Mouse (Mus musculus) adrenal gland, postnatal 14 days (tissue): ENCODE measurements at regions not wholly inside any gene's neighbourhood (a gene's known extent, or its start where the extent isn't known, plus 50 kb on each side); places are given as distances from the start of the nearest gene placed in this dataset.

Experiments
- DNase-seq: peaks from one replicate; pipeline ENCODE4 v3.0.0; 2021; ENCODE audit warnings: mixed read lengths

DNA sequence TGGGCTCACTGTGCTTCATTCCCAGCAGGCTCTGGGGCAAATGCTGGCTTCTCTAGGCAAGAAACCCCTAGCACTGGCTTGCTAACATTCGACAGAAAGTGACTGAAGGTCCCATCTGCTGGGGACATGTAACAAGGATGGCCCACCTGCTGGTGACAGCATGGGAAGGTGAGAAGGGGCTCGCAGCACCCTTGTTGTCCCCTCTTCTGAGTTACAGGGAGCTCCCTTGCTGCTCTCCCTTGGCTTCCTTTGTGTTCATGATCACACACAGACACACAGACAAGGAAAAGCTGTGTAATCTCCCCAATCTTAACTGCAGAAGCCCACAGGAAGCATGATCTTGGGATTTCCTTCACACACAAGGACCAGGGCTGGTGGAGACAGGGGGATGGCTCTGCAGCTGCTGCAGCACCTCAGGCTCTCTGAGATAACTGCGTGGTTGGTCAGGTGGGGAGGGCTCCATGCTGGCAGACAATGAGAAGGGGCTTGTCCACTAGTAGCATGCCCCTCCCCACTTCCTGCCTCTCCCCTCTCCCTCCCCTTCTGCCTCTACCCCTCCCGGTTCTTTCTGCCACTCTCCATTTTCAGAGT, 95.3 kb upstream of the Trpm1 start:
- no peak for DNase-seq

DNA sequence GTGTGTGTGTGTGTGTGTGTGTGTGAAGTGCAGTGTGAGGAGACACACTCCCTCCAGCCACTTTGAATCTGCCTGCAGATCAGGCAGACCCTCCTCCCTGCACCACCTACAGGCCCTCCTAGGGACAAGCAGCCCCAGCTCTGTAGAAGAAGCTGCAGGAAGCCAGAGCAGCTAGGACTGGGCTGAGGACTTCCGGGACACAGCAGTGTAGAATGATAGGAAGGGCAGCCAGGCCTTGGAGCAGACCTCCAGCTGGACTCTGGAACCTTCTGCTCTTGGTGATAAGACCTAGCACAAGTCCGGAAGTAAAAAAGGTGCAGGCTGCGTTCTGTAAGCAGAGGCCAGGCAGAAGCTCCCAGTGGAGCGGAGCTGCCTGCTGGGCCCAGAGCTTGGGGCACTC, 95.8 kb upstream of the Trpm1 start:
- peak; percentile 48 for DNase-seq

DNA sequence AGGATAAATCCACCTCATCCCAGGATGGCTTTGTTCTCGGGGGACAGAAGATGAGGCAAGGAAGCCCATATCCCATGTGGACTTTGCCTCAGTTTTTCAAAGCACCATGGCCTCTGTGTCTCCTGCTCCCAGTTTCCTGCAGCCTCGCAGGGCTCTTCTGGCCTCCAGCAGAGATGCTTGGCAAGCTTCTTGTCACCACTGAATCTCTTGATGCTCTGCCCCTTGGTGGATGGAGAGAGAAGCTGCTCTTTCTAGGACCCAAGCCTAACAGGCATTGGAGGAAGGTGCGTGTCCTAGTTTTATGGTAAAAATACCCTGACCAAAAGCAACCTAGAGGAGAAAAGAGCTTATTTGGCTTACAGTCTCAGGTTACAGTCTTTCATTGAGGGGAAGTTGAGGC, 97.1 kb upstream of the Trpm1 start:
- DNase-seq: no peak

DNA sequence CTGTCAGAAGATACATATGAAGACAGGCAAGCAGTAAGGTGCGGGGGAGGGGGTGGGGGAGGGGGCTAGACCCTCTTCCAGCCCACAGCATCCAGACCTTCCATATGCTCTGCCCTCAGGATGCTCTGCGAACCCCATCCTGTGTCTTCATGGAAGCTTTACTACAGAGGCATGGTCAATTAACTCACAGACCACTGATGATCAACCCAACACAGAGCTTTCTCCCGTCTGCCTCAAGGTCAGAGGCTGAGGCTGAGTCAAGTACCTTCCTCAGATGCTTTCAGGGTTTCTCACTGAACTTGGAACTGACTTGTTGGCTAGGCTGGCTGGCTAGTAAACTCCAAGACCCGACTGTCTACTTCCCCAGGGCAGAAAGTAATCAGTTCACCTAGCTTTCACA, 98.6 kb upstream of the Trpm1 start:
- no peak for DNase-seq

DNA sequence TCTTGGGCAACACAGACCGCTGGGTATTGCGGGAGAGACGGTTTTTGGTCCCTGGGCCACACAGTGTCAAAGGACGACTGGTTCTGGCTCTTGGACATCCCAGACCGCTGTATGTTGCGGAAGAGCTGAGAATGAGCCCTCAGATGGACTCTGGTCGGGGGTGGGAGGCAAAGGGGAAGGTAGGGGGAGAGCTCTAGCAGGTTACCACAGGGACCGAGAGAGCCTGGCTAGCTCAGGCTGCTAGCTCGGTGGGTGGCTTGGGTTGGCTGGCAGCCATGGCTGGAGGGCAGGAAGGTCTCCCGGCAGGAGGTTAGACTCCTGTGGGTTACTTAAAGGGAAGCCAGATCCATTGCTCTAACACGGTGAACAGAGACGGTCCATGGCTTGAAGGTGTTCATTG, 99.9 kb upstream of the Trpm1 start:
- no peak for DNase-seq

GRCm38 (mm10) chr7:64052400-64052799, 101.2 kb upstream of the Trpm1 start:
- peak; percentile 85 for DNase-seq

DNA sequence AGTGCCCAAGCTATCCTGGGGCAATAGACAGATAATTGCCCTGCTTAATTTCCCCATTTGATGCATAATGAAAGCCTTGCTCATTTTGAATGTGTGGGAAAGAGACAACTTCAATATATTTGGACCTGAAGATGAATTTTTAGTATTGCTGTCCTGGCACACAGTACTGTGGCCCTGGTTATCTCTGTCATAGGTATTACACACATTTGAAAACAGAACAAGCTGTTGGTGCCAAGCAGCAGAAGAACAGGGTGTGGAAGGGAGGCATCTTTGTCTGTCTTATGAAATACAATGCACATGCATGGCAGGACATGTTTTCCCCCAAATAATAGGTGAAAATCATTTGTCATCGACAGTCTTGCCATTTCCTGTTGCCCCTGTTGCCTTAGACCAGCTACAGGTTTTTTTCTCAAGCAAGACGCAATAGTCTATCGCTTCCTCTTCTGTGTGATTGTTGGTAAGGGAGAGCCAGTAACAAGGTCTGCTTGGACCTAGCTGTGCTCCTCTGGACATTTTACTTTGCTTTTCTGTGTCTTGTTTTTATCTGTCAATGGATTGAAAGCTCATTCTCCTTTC, 102.7 kb upstream of the Trpm1 start:
- DNase-seq: no peak

- DNase-seq: peak; percentile 79
These were observed 103.4 kb upstream of the Trpm1 start for GRCm38 (mm10) chr7:64050246-64050645.

DNA sequence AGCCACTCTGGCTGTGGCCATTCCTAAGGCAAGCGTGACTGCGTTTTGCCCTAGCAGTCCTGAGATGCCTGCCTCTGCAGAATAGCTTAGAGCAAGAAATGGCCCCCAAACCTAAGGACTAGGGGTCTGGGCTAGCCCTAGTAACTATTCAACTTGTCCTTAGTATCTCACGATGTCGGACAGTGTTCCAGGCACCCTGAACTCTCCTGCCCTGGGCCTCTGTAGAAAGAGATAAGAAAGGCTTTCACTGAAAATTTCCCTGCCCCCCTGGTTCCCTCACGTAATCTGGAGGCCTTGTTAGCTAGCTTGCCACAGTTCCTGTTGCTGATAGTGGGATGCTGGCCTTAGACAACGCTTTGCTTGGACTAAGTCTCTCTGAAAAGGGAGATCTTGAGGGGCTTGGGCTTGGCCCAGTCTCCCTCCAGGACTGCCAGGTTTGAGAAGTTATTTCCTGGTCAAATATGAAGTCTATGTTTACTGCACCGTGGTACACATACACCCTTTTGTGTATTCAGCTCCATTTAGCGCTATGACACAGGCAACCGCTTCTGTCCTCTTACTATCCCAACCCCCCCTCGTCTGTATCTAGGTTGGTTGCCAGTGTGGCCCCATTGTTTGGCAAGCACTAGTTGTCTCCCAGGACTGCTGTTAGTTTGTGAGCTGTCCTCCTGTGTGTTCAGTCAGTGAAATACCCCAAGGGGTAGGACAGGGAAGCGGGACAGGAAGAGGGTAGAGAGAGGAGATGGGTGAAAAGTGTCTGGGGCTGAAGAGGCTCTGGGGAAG, 104.3 kb upstream of the Trpm1 start:
- DNase-seq: peak; percentile 41

- DNase-seq: peak; percentile 90
These were observed 105.0 kb upstream of the Trpm1 start for GRCm38 (mm10) chr7:64048452-64049182.

DNA sequence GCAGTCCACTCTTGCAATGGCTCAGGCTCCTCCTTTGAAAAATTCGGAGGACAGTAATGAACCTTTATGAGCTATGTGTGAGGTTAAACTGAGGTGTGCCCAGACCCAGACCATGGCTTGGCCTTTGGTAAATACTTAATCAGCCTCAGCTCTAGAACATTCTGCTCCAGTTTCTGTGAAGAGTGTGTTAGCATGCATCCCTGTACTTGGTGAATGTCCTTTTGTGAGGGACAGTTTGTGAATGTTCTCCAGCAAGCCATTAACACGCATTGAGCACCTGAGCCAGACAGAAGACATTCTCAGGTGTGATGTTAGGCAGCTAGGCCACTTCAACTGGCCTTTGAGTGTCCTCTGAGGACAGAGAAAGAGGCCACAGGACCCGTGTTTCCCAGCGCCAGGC, 105.8 kb upstream of the Trpm1 start:
- DNase-seq: no peak

DNA sequence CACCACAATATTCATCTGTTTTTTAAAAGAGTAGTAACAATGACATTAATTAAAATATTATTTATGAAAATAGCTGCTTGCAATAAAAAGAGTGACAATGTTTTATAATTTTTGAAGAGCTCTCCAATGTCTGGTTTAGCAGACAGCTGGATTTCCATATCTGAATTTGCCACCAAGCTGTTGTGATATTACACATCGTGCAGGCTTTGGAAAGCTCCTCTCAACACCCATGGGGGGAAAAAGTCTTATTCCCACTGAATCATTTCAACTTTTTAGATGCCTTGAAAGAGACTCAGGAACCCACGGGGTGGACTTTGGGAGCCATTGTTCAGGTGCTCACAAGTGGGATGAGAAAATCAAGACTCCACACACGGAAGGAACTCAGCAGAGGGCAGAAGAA, 106.6 kb upstream of the Klf13 start:
- DNase-seq: no peak

- DNase-seq: no peak
These were observed 104.3 kb upstream of the Klf13 start for GRCm38 (mm10) chr7:64042978-64043377.

DNA sequence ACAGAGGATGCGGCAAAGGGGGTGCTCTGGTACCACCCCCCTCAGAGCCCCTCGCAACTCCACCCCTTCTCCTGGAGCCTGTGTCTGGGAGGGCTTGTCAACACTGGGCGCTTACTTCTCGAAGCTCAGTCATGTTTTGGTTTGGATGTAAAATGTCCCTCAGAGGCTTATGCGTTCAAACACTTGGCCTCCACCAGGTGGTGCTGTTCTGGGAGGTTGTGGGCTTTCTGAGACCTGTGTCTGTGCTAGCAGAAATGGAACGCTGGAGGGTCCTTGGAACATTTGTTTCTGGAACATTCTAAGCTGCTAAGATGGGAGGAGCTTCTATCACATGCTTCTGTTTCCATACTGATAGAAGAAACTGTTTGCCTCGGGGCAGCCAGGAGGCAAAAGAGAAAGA, 102.6 kb upstream of the Klf13 start:
- no peak for DNase-seq

DNA sequence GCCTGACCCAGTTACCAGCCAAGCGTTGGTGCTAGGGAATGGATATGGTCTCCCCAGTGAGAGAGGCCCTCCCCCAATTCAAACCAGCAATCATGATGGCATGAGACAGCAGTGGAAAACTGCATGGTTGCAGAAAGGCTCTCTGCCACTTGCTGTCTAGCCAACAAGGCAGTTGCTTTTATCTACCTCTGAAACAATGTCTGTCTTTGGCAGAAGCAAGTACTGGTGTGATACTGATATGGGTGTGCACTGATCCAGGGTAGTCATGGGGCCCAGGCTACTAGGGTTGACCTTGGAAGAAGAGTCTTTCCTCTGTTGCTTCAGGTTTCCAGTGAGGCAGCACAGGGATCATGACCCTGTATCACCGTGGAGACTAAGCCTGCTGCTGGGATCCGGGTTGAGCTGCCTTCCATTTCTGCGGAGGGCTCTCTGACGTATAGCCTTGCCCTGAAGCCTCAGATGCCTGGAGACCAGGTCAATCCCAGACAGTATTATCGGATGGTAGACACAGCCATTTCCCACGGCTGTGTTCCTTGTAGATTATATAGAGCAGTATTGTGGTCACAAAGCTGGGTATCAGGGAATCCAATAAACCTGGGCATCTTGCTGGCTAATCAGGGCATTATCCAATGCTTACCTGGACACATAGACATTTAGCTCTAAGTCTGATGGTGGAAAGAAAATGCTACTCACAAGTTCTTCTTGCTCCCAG, 101.5 kb upstream of the Klf13 start:
- DNase-seq: no peak

DNA sequence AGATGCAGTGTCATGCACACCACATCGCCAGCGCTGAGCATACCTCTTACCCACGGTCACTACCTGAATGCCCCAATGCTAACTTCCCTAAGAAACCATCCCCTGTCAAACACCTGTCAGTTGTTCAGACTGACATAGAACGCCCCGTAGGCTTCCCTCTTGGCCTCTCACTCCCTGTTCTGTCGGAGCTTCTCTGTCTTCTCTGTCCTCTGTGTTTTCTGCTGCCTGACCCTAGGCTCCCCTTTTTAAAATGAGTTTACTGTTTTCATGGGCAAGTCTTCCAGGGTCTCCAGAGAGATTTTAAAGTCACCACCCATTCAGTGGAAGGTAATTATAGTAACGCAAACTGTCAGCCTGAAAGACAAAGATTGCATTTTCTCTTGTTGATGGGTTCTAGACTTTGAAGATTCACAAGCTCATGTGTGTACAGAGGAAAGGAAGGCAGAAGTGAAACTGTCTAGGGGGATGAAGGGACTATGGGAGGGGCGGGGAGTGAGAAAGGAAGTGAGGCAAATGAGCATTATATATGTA, 99.1 kb upstream of the Klf13 start:
- DNase-seq: no peak

GRCm38 (mm10) chr7:64036154-64036553, 97.4 kb upstream of the Klf13 start:
- DNase-seq: no peak

DNA sequence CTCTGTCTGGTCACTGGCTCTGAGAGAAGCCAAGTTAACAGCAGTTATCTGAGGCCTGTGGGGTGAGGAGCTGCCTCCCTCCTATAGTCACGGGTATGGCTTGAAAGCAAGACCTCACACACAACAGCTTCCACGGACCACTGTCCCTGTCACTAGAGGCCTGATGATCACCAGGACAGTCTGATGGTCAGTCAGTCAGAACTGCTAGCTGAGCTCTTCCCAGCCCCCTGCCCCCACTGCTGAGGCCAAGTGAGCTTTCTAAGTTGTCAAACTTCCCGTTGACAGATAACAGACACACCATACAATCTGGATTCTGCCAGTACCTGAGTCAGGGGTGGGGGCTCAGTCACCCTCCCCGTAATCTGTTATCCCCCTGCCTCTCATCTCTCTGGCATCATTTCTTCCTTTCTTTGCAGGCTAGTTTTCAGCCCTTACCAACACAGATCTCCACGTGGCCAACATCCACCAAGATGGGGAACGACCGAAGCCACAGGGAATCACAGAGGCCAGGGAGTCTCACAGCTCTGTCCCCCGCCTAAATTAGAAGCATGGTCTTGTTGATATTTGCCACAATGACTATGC, 96.4 kb upstream of the Klf13 start:
- no peak for DNase-seq

- DNase-seq: no peak
These were observed 95.8 kb upstream of the Klf13 start for GRCm38 (mm10) chr7:64034493-64034892.

- no peak for DNase-seq
These were observed 94.7 kb upstream of the Klf13 start for GRCm38 (mm10) chr7:64033388-64033787.

DNA sequence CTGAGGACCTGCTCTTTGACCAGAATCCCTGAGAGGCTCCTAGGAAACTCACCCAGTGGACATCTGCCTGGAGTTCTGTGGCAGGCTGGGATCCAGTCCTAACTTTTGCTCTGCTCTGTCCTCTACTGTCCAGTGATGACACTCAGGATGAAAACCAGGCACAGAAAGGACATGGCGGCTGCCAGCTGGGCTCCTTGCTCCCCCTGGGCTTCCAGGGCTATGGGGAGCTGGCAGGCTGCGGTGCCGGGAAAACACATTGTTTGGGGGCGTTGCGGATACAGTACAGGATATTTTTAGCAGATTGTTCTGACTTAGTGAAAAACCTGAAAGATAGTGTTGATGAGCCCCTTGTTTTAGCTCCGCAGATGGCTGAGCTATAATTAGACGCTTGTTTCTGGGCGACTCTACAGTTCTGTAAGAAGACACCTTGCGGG, 94.2 kb upstream of the Klf13 start:
- no peak for DNase-seq

- DNase-seq: no peak
These were observed 91.9 kb upstream of the Klf13 start for GRCm38 (mm10) chr7:64030650-64031049.
